Mouse (Mus musculus) left cerebral cortex, postnatal 14 days (tissue): ENCODE results near the gene Ldah. TPM values are rescaled to one million over a fixed set of nuclear protein-coding genes. Genes with fewer than 3 reads are reported as not detected.
"Not testable (repeated sequence)": the region's sequence is repeated elsewhere in the genome, so short reads cannot be mapped to it uniquely, and the experiment has no call there.

Experiments
- DNase-seq, 2 experiments: peaks; one replicate each; pipeline ENCODE4 v3.0.0; 2021 to 2022; ENCODE audit warnings: low spot score in 2 of 2, mixed read lengths in 1 of 2
- intact Hi-C: fragments of 180-260 bp; cut with DNase I; formaldehyde crosslinking; loops from one replicate; pipeline ENCODE4 v1.15.1; 2025
- long read RNA-seq, 2 experiments: library from polyadenylated mRNA; stranded (forward); transcript quantifications; one replicate each; pipeline ENCODE4 v2.0.0; 2021
- total RNA-seq, 2 experiments: library from RNA; stranded (reverse); gene quantifications; 2 replicates each; pipeline ENCODE4 v1.2.3; 2021

Ldah gene
- total RNA-seq, result 10 to 100 TPM; 39.8 to 42.3 TPM
- long read RNA-seq, experiment 1, transcript Ldah-201 (7 exons, 2,737 nt), result major isoform, 8 of 58 reads
- long read RNA-seq, experiment 1, partial matches to known transcripts, result 3 of 58 reads
- long read RNA-seq, experiment 1, other reads (novel, unspliced or antisense), result 47 of 58 reads
- long read RNA-seq, experiment 2, transcript Ldah-201 (7 exons, 2,737 nt), result major isoform, 6 of 52 reads
- long read RNA-seq, experiment 2, partial matches to known transcripts, result 2 of 52 reads
- long read RNA-seq, experiment 2, other reads (novel, unspliced or antisense), result 43 of 52 reads

DNA sequence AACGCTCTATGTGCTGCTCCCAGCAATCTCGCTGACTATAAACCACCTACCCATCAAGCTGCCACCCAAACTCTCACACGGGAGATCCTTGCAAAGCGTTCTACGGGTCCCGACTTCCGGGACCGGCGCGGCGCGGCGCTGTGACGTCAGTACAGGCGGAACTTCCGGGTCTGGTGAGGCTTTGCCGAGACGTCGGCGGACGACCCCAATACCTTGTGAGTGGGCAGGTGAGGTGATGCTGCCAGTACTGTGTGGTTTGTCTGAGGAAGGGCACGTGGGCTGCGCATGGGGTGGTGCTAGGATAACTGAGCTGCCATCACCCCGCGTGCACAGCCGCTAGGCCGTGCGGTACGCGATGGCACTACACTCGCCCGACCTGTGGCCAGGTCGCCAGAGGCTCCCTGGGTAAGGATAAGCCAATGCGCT, at the start of gene Ldah:
TSS of gene Ldah (plus strand) at position 130 of the 426 bp plus-strand sequence.
- intact Hi-C loops, result loop anchor here (5.0 kb wide), 1 partner anchor 94 kb away; the partner anchor contains the start of gene Gdf7
- peak; percentile 87 to 91 for DNase-seq

DNA sequence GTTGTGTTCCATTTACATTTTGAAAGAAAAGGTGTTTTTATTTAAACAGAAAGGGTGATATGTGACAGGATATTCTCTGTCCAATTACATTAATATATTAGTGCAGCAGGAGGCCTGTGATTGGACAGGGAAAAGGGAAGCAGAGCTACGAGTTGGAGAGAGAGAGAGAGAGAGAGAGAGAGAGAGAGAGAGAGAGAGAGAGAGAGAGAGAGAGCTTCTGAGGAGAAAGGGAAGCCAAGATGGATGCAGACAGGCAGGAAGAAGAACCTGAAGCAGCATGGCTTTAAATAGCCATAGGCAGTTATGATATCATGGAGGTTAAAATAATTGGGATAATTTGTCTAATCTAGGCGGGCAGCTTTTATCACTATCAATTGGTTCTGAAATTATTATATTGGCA, 40.2 kb upstream of the Ldah start:
- intact Hi-C loops, result no loop called here
- no peak for DNase-seq

DNA sequence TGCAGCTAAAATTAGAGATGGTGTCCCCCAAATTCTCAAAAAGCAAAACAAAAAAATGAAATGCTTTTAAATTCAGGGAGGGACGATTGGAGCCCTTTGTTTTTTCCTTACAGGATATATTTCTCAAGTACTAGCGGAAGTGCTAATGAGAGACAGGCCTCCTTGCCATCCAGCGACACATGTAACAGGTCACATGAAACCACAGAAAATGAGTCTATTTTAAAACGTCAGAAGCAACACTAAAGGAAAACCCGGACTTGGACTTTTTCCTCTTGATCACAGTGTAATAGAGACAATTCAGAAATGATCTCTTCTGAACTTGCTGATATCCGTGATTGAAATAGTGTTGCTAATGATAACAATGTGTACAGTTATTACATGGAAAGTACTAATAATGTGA, 27.0 kb upstream of the Ldah start:
- DNase-seq, result no peak
- intact Hi-C loops, result no loop called here

DNA sequence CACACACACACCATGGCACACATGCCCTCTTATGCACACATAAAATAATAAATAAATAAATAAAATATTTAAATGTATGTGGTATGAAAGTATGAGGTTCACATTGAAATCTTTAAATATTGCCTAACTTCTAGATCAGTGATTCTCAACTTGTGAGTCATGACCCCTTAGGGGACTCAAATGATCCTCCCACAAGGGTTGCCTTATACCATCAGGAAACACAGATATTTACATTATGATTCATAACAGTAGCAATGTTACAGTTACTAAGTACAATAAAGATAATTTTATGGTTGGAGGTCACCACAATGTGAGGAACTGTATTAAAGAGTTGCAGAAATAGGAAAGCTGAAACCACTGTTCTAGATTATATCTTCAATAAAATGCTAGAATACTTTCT, 26.2 kb upstream of the Ldah start:
- intact Hi-C loops, result no loop called here
- no peak for DNase-seq

DNA sequence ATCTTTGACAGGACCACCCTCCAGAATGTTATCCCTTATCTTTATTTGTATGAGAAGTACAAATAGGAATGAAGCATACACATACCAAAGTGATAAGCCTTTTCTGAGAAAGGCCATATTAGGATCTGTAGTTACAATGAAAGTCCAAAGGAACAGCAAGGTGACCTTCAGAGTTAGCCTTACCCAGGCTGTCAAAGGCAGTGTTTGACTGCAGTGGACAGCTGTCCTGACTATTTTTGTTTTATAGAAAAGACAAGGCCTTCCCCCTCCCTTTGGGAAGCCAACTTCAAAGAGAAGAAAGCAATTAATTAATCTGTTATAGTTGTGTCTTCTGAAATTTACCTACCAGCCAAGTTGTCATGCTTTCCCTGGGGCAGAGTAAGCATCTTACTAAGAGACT, 23.4 kb upstream of the Ldah start:
- intact Hi-C loops, result no loop called here
- DNase-seq, result no peak

DNA sequence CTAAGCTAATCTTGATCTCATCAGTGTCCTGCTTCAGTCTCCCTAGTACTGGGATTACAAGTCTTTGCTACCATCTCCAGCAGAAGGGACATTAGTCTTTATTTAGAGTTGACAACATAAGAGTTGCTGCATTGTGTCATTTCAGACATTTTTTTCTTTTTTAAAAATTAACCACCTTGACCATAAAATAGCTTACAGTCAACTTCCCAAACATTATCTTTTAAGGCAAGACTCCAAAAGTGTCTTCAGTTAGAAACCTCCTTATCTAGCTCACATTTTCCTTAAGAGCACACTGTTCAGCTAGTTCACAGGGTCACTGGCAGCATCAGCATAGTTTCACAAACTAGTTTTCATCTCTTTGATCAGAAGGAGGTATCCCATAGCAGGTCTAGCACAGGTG, 19.7 kb upstream of the Ldah start:
- intact Hi-C loops, result no loop called here
- no peak for DNase-seq

DNA sequence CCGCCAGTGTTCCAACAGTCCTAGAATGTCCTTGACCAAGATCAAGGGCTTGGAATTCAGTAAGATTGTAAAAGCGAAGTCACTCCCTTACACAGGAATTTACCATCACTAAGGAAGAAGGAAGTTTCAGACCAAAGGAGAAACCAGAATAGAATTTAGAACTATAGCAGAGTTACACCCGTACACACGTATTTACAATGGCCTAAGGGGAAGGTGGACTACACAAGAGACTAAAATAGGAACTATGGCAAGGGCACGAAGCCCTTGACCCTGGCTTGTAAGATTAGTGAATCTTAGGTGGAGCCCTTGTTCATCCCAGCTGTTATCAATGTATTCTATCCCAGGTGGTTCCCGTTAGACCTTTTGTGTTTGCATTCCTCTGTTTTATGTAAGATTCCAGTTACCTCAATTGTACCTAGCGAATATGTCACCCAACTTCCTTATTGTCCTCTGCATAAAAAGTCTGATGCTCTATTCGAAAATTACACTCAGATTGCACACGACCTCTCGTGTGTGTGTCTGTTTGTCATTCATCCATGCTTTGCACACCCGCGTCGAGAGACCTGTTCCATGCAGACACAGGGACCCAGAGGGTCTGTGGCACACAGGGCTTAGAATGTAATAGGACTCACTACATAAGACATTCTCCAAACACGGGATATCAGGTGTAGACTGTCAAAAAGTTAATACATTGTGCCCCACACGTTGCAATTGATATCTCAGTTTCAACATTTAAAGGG, 18.9 kb upstream of the Ldah start:
- DNase-seq, intact Hi-C loops: not testable (repeated sequence)

DNA sequence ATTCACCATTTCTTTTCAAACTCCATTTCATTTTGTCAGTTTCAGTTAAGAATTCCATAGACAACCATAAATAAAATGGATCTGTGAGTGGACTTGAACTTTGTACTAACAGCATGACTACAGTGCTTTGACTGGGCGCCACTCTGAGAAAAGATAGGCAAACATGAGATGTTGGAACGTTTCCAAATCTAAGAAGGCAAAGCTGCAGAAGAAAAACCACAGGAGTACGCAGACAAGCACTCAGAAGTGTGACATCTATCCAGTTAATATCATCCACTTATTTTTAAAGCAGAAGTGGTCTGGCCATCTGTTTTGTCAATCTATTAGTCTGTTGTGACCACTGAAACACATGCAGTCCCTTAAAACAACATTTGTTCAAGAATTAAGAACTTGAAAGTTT, 18.2 kb upstream of the Ldah start:
- intact Hi-C loops, result no loop called here
- DNase-seq, result no peak

DNA sequence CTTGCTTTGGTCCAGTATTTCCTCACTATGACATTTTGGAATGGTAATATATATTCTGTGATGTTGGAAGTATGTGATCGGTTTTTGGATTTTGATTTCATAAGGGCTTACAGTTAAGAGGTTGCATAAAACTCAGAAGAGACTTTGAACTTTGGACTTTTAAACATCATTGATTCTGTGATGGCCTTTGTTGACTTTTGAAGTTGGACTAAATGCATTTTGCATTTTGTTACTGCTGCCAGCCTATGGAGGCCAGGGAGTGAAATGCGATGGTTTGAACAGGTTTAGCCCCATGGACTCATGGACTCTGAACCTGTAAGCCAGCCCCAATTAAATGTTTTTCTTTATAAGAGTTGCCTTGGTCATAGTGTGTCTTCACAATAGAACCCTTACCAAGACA, 2.2 kb upstream of the Ldah start:
- intact Hi-C loops, result loop anchor here (5.0 kb wide), 1 partner anchor 97 kb away; the partner anchor contains the start of gene Gdf7
- no peak for DNase-seq

DNA sequence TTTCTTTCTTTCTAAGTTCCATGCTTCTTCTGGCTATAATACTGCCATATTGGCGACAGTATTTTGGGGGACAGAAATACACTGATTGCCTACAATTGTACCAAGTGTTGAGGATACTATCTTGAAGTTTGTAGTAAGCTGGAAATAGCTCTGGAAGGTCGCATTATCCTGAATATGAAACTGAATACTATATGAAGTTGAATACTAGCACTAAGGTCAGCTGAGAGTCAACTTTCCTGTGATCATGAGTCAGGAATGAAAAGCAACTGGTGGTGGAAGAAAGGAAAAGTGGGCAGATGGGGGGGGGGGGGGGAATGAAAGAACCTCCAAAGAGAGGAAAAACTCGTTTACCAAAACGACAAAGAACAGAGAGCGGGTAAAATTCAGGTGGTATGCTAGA, 329 bp upstream of the Ldah start:
- no peak for DNase-seq
- intact Hi-C loops, result loop anchor here (5.0 kb wide), 1 partner anchor 95 kb away; the partner anchor contains the start of gene Gdf7

DNA sequence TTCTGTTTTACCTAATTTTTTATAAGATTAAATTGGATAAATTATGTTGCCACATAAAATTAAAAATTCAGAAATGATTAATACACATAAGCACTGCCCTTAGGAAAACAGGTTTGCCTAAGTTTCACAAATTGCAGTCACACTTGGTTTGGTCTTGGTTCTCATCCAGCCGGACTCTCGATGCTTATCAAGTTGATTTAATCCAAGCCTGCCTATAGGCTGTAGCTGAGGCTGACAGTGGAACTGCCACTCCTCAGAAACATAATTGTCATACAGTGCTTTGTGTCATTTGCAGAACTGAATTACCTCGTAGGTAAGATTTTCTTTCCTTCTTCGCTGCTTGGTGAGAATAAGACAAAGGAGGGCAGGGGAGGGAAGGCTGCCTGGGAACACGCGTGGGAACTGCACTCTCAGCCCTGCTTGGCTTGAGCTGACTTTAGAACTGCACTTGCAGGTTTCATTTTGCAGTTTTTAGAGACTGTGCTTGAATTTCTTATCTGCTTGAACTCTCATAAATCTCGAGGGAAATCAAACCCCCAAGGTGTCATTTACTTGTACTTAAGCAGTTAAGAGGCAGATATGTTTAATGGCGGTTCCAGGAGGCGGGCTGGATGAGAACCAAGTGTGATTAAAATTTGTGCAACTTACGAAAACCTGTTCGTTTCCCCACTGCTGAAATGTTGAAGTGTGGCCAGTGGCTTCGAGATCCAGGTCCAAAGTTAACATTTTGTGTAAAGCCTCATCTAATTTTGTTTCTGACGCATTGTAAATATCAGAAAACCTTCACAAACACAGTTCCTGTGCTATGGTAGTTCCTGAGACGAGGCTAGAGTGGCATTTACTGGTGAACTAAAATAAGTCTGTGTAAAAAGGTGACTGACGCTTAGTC, 8.7 kb downstream of the Ldah start:
- DNase-seq, result peak in 1 of 2 experiments; percentile 23
- intact Hi-C loops, result no loop called here

DNA sequence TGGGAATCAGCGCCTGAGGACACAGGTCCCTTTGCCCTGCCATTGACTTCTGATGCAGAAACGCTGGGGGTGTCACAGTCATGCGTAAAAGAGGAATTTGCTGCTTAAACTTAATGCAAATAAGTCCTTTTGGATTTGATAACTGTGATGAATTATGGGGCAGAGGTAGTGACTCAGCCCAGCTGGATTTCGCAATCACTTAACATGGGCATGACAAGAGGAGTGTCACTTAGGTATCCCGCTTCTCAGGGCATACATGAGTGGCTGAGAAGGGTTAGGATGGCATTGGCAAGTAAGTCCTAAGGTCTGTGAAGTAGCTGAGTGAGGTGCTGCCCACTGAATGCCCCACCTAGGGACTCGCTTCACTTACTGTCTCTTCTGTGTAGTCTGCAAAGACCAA, 15.1 kb downstream of the Ldah start:
- intact Hi-C loops, result no loop called here
- DNase-seq, result no peak

DNA sequence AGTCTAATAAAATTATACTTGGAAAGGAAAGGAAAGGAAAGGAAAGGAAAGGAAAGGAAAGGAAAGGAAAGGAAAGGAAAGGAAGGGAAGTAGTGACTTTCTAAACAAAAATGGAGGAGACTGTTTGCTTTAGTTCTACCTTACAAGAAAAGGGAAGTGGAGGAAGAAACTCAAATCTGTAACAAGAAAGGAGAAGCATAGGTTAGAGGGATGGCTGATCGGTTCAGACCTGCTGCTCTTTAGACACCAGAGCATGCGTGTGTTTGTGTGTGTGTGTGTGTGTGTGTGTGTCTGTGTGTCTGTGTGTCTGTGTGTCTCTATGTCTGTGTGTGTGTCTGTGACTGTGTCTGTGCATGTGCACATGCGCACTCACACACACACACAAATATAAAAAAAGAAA, 23.2 kb downstream of the Ldah start:
- no peak for DNase-seq
- intact Hi-C loops, result loop anchor here (10.0 kb wide), 1 partner anchor 176 kb away; no protein-coding TSS in a partner anchor

DNA sequence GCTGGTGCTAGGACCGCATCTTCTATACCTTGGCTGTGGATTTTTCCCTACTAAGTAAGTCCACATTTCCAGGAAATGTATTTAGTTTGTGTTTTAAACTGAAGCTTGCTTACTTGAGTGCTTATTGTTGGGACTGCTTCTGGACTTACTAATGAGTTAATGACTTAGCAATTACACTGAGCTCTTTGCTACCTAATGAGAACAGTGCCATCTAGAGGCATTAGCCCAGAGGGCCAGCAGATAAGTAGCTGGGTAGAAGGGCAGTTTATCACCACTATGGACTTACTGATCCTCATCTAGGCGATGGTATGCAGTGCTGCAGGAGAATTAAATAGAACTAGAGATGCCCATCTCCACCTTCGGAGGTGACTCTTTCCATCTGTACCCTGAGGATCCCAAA, 24.8 kb downstream of the Ldah start:
- DNase-seq, result no peak
- intact Hi-C loops, result loop anchor here (10.0 kb wide), 1 partner anchor 178 kb away; no protein-coding TSS in a partner anchor

DNA sequence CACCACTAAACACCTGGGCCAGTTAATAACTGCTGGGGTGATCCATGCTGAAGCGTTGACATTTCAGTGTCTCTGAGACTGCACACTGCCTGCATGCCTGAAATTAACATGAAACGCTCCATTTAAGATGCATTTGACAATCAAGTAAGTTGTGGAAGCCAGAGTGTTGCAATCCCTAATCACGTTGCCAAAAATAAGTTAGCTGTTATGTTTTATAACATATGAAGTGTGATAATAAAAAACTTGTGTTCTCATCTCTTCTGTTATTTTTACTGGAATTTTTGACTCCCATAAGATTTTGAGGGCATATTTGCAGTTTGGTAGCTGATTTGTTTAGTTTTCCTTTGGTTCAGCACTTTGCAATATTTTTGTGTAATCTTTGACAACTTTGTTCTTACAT, 34.3 kb downstream of the Ldah start:
- intact Hi-C loops, result no loop called here
- no peak for DNase-seq

DNA sequence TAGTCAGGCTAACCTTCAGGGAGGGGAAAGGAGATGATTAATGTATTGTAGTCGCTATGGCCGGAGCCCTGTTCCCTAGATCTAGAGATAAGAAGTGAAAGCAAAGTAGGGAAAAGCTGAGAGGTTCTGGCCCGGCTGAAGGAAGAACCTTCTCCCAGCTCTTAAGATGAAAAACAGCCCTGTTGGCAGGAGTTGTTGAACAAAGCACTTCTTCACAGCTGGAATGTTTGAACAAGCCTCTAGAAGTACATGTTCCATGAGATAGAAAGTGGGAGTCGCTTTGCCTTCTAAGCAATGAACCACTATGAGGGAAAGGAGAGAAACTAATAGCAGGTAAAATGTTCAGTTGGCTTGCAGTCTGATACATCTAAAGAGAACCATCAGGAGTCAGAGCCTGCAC, 36.8 kb downstream of the Ldah start:
- intact Hi-C loops, result no loop called here
- no peak for DNase-seq

DNA sequence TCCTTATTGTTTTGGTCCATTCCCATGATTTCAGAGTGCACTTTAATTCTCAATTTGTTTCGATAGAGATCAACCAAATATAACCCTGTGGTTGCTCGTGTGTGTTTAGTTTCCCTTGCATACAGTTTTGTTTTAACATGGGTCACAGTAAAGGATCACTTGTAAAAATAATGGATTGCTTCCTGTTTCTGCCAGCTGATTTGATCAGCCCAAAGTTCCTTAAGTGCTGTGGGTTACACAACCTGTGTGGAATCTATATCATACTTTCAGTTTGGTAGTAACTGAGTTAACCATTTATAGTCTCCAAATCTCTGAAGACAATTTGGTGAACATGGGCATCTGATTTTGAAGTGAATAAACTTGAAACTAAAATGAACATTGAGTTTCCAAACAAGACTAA, 52.4 kb downstream of the Ldah start:
- DNase-seq, result no peak
- intact Hi-C loops, result no loop called here

DNA sequence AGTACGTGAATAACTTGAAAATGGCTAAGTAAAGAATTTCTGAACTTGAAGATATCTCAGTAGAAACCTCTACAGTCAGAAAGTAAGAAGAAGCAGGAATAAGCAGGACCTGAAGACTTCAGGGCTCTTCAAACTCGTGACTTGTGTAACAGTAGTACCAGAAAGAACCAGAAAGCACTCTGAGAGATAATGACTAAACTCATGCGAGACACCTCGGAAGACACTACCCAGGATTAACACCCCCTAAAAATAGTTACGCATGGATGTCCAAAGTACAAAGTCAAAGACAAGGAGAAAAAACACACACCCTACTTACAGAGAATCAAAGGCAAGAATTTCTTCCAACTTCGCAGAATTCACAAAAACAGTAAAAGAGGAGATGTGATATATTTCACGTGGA, 58.4 kb downstream of the Ldah start:
- intact Hi-C loops, result no loop called here

DNA sequence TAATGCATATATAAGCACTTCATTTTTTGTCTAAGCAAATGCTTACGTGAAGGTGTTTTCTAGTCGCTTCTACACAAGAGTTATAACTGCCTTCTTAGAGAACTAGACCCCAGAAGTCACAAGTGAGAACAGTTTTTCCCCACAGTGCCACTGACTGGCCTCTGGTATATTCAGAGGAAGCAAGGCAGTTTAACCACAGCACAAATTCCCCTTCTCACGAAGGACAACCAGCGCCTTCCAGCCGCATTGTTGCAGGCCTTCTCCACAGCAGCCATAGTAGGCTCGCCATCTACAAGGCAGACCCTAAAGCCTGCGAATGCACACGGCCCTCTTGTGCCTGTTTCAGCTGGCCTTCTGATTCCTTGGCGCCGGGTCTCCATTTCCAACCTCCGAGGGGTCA, 61.7 kb downstream of the Ldah start:
- intact Hi-C loops, result no loop called here

More for the DNA sequence above, 58.4 kb downstream of the Ldah start:
- no peak for DNase-seq

DNA sequence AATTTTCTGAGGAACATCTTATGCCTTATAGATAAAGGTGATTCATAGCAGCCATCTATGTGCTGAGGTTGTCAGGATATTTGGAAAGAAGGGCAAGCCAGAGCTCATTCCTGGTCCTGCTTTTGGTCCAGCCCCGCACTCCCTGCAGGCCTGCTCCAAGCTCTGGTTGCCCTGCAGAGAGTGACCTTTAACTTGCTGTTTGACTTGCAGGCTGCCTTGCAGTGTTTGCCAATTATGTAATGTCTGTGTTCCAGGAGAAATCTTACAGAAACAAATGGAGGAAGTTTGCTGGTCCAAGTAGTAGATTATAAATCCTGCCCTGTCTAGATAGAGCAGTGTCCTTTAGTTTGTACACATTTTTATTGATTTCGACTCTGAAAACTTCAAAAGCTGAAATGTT, 63.5 kb downstream of the Ldah start:
- intact Hi-C loops, result no loop called here
- no peak for DNase-seq

More for the DNA sequence above, 61.7 kb downstream of the Ldah start:
- no peak for DNase-seq
